Mouse (Mus musculus) urinary bladder, adult 2 months (tissue): Measurements from ENCODE around the gene Npm1. TPM values are rescaled to one million over a fixed set of nuclear protein-coding genes. Genes with fewer than 3 reads are reported as not detected.

ENCODE experiments used
- DNase-seq: peaks from one replicate; pipeline ENCODE4 v3.0.0; 2022; ENCODE audit warnings: low spot score
- polyA plus RNA-seq: library from polyadenylated mRNA; depleted of rRNA; stranded (reverse); fragments of >200 nt; gene quantifications from 2 replicates; pipeline ENCODE4 v1.2.3, GENCODE M21; 2012

Npm1 gene
- polyA plus RNA-seq, 1 experiment = 295 TPM

DNA sequence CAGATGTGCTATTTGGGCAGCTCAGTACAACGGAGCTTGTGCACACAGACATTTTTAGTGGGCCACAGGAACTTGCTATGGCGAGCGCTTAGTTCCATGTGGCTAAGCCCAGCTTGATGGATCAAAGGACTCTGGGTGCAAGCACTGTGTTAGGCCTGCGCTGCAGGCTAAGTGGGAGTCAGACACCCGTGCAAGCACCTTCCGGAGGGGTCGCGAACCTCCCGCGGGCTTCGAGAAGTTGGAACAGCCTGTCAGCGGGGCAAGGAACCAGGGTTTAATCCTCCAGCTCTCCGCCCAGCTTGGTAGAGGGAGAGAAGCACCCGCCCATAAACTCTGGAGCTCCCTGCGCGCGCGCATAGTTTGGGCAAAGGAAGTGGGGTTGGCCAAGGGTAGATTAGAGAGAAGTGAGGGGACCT is 17.7 kb upstream of the Npm1 start:
- DNase-seq = no peak

DNA sequence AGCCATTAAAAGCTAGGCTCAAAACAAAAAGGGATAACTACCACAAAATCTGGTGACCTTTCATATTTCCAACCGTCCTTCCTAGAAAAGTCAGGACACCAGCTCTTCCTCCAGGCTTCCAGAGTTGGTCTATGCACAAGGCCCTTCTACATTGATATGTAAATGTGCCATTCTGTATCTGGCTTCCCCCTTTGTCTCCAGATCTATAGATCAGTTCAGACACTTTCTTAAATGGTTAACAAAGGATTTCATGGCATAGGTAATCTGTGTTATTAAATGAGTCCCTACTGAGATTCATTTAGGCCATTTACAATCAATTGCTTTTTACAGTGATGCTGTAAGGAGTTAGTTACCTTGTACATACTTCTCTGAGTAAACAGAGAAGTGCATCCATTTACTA is 16.8 kb upstream of the Npm1 start:
- DNase-seq = no peak

DNA sequence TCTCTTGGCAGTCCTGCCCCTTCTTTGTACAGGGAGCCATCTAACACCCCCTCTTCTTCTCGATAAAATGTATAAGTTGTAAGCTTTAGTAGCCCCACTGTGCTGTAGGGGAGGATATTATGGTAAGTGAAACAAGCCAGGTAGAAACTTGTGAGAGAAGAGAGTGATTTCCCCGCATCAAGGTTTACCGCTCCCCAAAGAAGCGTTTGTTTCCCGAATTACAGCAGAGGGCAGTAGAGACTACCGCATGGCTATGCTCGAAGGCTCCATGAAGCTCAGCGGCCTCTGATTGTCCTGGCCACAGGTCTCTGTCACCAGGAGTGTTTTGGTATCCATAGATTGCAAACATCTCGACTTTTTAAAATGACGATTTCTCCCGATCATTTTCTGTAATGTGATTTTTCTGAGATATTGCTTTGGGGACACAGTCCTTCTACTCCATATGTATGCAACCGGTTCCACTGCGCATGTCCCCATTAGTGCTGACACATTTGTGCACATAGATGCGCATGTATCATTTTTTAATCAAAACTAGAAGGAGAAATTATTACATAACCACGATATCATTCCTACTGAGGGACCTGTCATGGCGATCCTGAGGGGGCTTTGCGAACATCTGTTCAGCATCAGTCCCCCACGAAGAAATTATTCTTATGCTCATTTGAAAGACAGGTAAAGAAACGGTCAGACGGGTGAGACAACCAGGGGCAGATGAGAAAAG is 13.7 kb upstream of the Npm1 start:
- no peak for DNase-seq

DNA sequence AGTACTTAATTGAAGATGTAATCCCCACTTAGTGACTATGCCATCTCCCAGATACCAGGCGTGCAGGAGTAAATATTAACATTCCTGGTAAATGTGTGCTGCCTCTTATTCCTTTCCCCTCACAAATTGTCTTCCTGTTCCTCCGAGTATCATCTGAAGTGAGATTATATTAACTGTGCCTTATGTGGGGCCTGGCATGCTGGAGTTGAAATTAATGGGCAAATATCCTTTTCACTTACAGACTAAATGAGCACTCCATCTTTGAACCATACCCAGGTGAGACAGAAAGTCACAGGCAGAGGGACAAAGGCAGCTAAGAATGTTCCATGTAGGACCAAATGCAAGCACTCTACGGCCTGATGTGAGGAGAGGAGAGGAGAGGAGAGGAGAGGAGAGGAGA is 12.8 kb upstream of the Npm1 start:
- DNase-seq = no peak

DNA sequence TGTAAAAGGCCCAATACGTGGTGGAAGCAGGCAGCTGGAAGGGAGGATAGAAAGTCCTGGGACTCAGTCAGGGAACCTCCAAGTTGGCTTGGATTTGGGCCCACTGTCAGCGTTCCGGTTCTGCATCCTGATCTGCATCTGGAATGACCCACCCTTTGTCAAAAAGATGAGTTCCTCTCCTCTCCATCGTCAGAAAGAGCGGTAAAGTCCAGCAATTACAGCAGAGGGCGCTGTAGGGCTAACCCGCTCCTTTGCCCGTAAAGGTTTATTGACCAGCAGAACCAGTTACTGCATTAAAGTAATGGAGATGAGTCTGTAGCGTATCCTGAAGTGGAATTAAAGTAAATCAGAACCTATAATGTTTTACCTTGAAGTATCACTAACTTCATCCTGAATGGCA is 7.5 kb upstream of the Npm1 start:
- DNase-seq = no peak

DNA sequence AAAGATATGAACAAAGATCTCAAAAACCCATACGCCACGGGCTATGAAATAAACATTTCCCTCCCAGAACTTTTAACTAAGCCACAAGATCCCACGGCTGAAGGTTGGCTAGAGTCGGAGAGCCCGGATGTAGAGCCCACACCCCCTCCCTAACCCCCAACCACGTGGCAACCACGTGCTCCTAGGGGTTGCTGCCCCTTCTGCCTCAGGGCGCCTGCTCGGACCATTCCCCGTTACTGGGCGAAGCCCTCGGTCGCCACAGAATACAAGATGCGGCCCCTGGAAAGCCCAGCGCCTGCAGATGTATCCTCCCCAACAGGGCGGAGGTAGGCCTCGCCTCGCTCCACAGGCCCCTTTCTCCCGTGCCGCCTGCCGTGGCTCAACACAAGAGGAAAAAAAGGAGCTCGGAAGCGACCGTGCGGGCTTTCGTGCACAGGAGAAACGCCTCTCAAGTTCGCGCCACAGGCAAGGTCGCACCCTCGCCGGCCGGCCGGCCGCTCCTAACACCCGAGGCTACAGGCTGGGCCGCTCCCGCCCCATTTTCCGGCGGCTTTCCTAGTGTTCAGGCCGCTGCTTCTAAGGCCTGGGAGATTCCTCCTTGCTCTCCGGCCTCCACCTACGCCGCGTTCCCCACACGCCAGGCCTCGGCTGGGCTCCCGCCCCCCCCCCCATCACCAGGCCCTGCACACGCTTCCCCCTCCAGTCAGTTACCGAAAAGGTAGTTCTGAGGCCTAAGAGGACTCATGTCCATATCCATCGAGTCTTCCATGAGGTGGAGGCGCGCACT is 602 bp downstream of the Npm1 start:
- DNase-seq = peak; percentile 55

DNA sequence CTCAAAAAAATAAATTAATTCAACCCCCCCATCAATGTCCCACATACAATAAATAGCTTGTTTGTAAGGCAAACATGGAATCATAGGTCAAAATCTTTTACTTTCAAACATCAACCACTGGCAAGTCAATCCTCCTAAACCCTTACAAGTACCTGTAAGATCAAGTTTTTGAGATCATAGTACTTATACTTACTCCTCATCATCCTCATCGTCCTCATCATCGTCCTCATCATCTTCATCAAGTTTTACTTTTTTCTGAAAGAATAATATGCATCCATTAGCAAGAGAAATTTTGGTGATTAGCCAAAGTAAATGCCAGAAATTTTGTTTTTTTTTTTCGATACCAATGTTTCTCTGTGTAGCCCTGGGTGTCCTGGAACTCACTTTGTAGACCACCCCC is 3.3 kb downstream of the Npm1 start:
- DNase-seq = no peak

DNA sequence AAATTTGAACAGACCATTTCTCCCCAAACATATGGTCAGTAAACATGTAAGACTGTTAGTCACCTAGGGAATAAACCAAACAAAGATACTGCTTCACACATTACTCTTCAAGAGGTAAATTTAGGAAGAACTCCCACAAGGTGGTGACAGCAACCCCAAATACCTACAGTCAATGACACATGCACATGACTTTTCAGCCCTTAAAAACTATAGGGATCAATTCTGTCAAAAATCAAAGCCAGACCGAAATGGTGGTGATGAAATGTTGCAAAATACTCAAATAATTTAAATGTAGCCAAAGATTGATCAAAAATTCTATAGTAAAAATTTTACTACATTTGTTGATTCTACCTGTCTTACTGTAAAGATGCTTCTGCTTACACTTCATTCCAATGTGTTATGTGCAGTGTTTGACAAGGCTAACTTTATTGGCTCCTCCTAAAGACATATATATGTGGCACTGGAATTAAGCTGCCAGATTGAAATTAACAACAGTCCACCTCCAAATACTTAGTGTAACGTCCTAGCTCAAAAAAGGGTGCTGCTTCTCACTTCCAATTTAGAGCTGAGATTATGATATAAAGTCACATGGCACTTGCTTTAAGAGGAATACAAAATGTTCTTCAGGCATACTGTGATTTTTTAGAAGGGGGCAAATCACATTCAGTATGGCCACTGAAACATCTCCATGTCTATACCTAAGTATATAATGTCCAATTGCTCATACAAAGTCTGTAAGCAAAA is 5.4 kb downstream of the Npm1 start:
- no peak for DNase-seq

DNA sequence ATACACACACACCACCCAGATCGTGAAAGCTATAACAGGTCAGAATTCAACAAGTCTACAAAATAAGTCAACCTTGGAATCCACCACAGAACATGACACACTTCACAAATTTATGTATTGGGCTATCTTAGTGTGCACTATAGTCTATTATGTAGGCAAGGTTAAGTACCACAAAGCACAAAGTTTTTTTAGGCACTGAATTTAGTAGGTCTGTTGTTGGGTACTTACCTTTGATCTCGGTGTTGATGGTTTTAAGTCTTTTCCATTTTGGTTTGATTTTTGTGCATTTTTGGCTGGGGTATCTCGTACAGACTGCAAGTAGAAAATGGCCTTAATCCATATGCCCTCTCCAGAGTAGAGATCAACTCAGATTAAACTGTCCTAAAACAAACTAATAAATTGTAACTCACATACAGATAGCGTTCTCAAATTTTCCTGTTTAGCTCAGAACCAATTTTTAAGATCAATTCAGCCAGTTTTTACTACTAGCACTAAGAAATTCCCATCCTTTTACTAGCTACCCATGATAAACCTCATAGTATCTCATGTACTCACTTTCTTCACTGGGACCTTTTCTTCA is 6.5 kb downstream of the Npm1 start:
- no peak for DNase-seq

DNA sequence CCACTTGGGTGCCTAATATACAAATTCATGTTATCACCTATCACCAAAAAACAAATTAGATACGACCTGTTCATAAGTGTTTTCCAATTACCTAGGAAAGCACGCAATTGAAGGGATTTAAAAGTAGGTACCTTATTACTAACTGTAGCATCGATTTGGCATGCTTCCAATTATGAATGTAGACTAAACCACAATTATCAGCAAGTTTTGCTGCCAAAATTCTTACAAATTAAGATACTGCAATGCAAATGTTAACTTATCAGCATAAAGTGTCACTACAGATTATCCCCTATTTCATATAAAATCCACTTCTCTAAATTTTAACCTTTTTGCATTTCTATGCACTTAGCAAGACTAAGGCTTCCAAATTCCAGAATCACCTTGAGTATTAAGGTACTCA is 8.5 kb downstream of the Npm1 start:
- no peak for DNase-seq

DNA sequence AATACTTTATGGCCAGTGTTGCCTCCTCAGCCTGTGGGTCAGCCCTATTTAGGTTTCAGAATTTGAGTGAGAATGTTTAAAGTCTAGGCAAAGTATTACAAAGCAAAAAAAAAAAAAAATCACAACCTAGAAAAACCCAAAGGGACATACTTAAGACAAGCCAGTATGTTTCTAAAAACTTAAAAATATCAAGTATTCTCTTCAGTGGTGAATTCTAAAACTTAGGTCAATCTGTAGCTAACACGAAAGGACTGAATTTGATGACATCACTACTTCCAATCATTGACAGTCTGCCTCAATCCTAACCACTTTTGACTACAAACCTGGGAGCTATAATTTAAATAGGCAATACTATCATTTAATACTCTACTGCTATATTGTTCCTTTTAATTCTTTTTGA is 10.0 kb downstream of the Npm1 start:
- no peak for DNase-seq

DNA sequence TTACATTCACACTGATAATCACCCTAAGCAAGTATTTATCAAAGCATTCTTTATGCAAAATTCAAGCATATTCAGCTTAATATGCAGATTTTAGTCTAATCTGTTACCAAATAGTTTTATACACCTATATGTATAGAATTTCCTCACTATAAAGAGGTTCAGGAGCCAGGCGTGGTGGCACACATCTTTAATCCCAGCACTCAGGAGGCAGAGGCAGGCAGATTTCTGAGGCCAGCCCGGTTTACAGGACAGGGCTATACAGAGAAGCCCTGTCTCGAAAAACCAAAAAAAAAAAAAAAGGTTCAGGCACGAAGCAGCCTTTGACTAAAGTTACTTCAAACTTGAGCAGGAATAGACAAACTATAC is 11.2 kb downstream of the Npm1 start:
- no peak for DNase-seq

DNA sequence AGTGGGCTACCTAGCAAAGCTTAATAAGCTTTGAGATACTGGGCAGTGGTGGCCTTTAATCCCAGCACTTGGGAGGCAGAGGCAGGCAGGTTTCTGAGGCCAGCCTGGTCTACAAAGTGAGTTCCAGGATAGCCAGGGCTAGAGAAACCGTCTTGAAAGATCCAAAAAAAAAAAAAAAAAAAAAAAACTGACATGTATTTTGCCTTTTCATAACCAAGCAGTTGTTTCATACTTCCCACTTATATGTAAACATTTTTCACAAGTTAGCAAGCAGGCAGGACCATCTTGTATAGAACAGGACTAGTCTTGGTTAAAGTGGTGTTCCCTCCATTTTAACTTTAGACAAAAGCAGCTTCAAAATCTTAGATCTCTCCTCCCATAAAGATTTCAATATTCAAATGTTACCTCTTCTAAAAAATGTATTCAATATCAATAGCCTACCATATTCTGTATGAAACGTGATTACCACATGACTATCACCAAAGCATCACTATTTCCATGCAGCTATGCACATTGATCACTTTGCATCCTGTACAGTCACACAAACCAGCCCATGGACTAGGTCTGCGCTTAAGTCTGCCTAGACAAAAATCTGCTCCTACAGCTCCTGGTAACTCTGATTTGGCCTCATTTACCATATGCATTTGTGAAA is 11.8 kb downstream of the Npm1 start:
- no peak for DNase-seq

DNA sequence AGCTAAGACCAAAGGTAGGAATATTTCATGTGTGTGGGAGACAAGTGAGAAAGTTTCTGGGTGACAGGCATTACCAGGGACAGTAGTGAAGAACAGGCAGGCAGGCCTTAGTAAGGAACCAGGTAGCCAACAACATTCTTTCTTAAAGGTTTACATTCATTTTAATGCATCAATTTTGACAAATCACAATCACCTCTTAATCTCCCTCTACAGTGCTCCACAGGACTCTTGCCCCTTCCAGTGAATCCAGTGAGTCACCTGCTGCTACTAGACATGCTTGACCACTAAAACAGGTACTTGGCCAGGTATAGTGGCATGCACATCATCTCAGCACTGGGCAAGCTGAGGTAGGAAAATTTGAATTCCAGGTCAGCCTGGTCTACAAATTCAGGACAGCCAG is 12.6 kb downstream of the Npm1 start:
- DNase-seq = no peak

DNA sequence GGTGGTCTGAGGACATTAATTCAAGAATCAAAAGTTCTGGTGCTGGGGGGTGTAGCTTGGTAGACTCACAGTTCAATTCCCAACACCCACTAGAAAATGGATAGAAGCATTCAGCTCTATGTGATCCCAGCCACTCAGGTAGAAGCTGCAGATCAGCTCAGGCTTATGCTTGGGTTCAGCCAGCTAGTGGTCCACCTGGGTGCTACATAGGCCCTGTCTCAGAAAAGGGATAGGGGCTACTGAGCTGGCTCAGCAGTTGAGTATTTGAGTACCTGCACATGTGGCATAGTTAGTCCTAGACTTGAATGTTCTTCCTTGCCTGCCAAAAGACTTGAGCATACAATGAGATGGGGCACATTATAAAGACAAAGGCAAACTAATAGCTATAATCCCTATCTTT is 13.6 kb downstream of the Npm1 start:
- no peak for DNase-seq

DNA sequence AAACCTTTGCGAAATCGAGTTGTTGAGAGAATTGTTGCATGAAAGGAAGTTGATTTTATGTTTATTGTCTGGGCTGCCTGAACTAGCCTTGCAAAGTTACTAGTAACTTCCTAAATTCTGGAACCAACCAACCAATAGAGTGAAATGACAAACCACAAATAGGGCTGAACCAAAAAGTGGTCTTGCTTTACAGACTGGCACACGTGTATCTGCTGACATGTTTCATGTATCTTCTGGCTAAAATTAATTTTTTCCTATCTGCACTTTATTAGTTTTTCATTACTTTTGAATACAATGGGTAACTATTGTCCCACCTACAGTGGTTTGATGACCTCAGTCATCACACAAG is 13.9 kb downstream of the Npm1 start:
- no peak for DNase-seq

DNA sequence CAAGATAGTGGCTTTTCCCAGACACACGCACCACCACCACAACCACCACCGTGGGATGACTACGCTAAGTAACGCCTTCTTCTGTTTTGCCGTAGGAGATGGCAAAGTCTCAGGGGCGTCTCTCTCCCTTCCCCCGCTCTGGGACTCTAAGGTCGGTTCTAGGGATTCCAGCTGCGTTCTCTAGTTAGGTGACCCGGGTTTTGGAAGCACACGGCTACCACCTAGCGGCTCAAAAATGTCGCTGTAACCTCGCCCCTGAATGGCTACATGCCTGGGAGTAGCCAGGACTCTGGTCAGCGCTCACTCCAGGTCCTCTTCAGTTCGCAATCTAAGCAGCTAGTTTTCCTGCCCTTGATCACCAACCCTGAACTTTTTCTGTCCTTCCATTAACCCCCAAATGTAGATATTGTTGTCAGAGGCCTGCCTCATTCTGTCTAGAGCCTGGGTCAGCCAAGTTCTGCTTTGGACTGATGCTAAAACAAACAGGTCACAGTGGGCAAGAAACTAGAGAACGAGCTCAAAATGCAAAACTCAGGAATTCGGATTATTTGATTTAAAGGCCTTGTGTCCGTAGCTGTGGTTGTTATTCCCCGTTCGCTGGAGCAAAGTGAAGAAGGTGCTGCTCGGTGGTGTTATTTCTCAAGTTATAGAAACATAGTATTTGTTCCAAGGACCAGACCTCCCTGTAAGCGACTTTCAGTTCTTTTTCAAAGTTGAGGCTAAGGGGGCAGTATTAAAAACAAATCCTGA is 14.5 kb downstream of the Npm1 start:
- DNase-seq = peak; percentile 51

DNA sequence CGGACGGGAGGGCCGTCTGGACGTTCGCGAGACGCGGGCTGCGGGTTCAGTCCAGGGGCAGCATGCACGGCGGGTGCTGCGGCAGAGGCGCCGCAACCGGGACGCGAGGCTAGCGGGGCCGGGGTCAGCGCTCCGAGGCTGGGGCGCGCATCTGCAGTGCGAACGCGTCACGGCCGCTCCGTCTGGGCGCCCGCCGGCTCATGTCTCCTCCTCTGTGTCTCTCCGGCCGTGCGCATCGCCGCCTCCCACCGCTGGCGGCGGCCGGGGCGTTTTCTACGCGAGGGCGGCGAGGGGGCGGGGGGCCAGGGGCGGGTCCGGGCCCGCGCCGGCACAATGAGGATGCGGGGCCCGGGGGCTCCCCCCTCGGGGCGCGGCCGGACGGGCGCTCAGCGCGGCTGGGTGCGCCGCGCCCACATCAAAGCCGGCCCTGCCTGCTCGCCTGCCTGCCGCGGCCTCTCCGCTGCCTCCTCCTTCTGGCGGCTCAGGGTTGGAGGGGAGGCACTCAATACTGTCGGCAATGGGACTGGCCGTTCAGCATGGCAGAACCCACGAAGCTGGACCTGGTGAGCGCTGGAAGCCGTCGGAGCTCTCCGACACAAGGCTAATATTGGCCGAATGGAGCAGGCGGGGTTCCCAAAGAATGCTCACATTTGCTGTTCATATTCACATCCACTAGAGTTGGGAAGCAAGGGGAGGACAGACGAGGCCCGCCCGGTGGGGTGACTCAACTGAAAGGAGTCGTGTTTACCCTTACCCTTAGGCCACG is 15.3 kb downstream of the Npm1 start:
- peak; percentile 47 for DNase-seq

DNA sequence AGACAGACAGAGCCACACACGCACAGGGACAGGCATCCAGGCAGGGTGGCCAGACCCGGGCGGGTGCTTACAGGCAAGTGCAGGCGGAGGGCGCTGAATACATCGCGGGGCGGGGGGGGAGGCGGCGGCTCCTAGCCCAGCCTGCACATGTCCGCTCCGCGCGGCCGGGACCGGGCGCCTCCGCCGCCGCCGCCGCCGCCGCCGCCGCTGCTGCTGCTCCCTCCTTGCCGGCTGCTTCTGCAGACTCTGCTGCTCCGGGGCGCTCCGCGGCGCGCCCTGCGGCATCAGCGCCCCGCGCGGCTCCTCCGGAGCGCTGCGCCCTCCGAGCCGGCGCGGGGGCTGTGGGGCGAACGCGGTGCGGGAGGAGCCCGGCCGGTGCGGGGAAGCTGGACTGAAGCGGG is 15.8 kb downstream of the Npm1 start, which contains the start of gene Fgf18:
TSS of gene Fgf18 (minus strand) at position 230 of the 401 bp plus-strand sequence.
- DNase-seq = no peak

DNA sequence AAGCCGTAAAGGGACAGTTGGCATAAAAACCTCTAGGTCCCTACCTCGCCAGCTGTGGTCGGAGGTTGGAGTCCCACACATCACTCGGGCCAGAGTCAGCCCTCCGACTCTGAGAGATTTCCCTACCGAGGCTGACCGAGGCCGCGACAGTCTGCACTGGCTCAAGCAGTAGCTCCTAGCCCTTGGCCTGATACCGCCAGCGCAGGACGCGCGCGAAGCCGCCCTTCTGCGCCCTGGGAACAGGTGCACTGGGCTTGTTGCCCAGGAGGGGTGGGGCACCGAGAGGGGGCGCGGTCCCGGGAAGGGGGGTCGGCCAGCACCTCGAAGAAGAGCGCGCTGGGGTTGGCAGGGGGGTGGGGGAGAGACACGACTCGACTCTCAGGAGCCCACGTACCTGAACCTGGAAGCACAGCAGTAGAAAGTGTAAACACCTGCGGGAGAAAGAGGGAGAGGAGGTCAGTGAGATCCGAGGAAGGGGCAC is 16.3 kb downstream of the Npm1 start:
- no peak for DNase-seq
